Mouse (Mus musculus): ENCODE results near the gene Prph. TPM values are rescaled to one million over a fixed set of nuclear protein-coding genes. Genes with fewer than 3 reads are reported as not detected.

Prph gene
- polyA plus RNA-seq, 1 experiment from 2014 or later, result 68.8 TPM

GRCm38 (mm10) chr15:99030585-99031387 is 24.2 kb upstream of the Prph start:
- 15% methylated on average over 26 of the region's 26 CpGs for WGBS

DNA sequence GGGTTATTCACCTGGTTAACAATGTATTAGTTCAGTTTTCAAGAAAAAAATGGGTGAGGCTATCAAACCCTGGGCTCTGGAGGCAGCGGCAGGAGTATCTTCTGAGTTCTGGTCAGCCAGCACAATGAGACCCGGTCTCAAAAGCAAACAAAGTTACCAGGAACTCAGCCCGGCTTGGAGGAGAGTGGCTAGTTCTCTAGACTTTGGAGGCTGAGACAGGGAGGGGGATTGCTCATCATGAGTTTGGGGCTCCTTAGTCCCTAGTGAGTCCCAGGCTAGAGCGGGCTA is 23.6 kb upstream of the Prph start:
- WGBS, result 86% methylated on average over 4 of the region's 4 CpGs
- Histone ChIP-seq H3K27me3 (ENCODE audit: control insufficient read depth, insufficient read depth, low read length) (no peaks in the 10 kb centered on the region), H3K9ac (replicated peaks; ENCODE audit: low read depth, low read length) (no peak overlapping the region), H3K4me3 (ENCODE audit: low read depth, low read length) (no peak overlapping the region), H3K9me3 (ENCODE audit: control insufficient read depth, low read length) (no peaks in the 10 kb centered on the region), H3K27ac (ENCODE audit: low read depth, low read length) (no peak overlapping the region), H3K36me3 (ENCODE audit: control insufficient read depth, insufficient read depth, low read length) (no peaks in the 10 kb centered on the region), H3K4me1 (ENCODE audit: control insufficient read depth, insufficient read depth, low read length) (peaks cover 7% of the 10 kb centered on the region; the same call in 1 of the 2 replicates), H3K4me2 (ENCODE audit: low read depth, low read length) (no peak overlapping the region; the same call in 1 of the 2 replicates)
- ATAC-seq (ENCODE audit: low read depth), result no peak

More at GRCm38 (mm10) chr15:99030585-99031387, 24.2 kb upstream of the Prph start:
- no peaks in the 10 kb centered on the region for H3K27me3 ChIP-seq (ENCODE audit: control insufficient read depth, insufficient read depth, low read length)
- H3K4me1 ChIP-seq (ENCODE audit: control insufficient read depth, insufficient read depth, low read length), result peaks cover 7% of the 10 kb centered on the region; the same call in 1 of the 2 replicates
- 0 out of 2 replicates have a peak overlapping the region, but pooled peaks have one; percentile 37 for H3K9ac ChIP-seq (replicated peaks; ENCODE audit: low read depth, low read length)
- no peak for ATAC-seq (ENCODE audit: low read depth)
- peak overlapping the region; percentile 62 for H3K4me2 ChIP-seq (ENCODE audit: low read depth, low read length)
- no peaks in the 10 kb centered on the region for H3K9me3 ChIP-seq (ENCODE audit: control insufficient read depth, low read length)
- no peaks in the 10 kb centered on the region for H3K36me3 ChIP-seq (ENCODE audit: control insufficient read depth, insufficient read depth, low read length)
- no peak overlapping the region for H3K27ac ChIP-seq (ENCODE audit: low read depth, low read length)
- peak overlapping the region; percentile 32 for H3K4me3 ChIP-seq (ENCODE audit: low read depth, low read length)

- no peak for ATAC-seq (ENCODE audit: low read depth)
- Histone ChIP-seq H3K4me3 (ENCODE audit: low read depth, low read length) (no peak overlapping the region), H3K27me3 (ENCODE audit: control insufficient read depth, insufficient read depth, low read length) (no peaks in the 10 kb centered on the region), H3K27ac (ENCODE audit: low read depth, low read length) (no peak overlapping the region), H3K36me3 (ENCODE audit: control insufficient read depth, insufficient read depth, low read length) (no peaks in the 10 kb centered on the region), H3K4me1 (ENCODE audit: control insufficient read depth, insufficient read depth, low read length) (peaks cover 7% of the 10 kb centered on the region; the same call in 1 of the 2 replicates), H3K9me3 (ENCODE audit: control insufficient read depth, low read length) (no peaks in the 10 kb centered on the region), H3K9ac (replicated peaks; ENCODE audit: low read depth, low read length) (no peak overlapping the region), H3K4me2 (ENCODE audit: low read depth, low read length) (no peak overlapping the region)
- 81% methylated on average over 9 of the region's 9 CpGs for WGBS
These were observed 22.8 kb upstream of the Prph start for GRCm38 (mm10) chr15:99032041-99032725.

DNA sequence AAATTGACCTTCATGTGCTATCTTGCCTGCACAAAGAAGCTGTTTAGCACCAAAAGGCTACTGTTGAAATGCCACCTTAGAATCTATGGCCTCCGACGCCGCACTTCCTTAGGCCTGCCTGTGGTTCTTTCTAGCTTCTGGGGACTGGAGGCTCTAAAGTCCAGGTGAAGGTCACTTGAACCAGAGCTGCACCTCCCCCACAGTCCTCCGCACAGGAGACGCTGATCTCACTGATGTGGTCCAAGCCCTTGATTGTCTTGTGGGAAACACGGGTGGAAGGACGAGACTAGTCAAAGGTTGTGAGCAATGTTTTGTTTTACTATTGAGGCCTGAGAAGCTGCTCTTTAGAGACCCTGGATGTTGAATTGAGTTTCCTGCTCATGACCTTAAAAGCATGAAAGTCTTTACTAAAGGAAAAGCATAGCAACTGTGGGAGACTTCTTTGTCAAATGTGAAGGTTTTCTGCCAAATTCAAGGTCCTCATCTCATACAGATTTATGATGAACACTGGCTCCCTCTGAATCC is 22.2 kb upstream of the Prph start:
- no peak for ATAC-seq (ENCODE audit: low read depth)
- H3K4me1 ChIP-seq (ENCODE audit: control insufficient read depth, insufficient read depth, low read length), result peaks cover 7% of the 10 kb centered on the region; the same call in 1 of the 2 replicates
- no peak overlapping the region for H3K4me2 ChIP-seq (ENCODE audit: low read depth, low read length)
- no peaks in the 10 kb centered on the region for H3K9me3 ChIP-seq (ENCODE audit: control insufficient read depth, low read length)
- H3K9ac ChIP-seq (replicated peaks; ENCODE audit: low read depth, low read length), result no peak overlapping the region
- no peak overlapping the region for H3K4me3 ChIP-seq (ENCODE audit: low read depth, low read length)
- H3K27me3 ChIP-seq (ENCODE audit: control insufficient read depth, insufficient read depth, low read length), result no peaks in the 10 kb centered on the region
- no peak overlapping the region for H3K27ac ChIP-seq (ENCODE audit: low read depth, low read length)
- no peaks in the 10 kb centered on the region for H3K36me3 ChIP-seq (ENCODE audit: control insufficient read depth, insufficient read depth, low read length)
- WGBS, result 83% methylated on average over 7 of the region's 7 CpGs

DNA sequence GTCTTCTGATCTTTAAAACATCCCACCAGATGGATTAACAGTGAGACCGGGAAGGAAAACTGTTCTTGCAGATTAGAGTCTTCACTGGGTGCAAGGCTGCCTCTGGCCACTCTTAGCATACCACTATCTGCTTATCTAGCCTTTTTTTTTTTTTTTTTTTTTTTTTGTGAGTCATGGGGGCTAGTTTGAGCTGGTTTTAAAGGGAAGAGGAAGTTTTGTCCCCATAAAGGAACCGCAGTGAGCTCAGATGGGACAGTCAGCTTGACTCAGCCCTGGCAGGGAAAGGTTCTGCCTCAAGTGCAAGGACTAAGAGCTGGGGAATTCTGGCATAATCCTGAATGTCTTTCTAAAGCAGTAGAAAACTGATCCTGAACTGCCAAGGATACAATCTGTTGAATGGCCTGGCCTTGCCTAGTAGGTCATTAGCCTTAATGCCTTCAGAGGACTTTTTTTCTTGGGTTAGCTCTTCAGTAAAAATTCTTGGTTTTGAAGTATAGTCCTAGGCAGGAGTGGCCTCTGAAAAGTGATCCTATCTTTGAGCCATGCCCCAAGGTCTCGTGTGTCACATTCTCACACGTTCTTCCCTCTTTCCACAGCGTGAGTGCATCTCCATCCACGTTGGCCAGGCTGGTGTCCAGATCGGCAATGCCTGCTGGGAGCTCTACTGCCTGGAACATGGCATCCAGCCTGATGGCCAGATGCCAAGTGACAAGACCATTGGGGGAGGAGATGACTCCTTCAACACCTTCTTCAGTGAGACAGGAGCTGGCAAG is 21.3 kb upstream of the Prph start:
- 88% methylated on average over 7 of the region's 7 CpGs for WGBS
- Histone ChIP-seq H3K36me3 (ENCODE audit: control insufficient read depth, insufficient read depth, low read length) (no peaks in the 10 kb centered on the region), H3K4me3 (ENCODE audit: low read depth, low read length) (no peak overlapping the region), H3K27ac (ENCODE audit: low read depth, low read length) (no peak overlapping the region), H3K4me2 (ENCODE audit: low read depth, low read length) (no peak overlapping the region), H3K9ac (replicated peaks; ENCODE audit: low read depth, low read length) (no peak overlapping the region), H3K9me3 (ENCODE audit: control insufficient read depth, low read length) (no peaks in the 10 kb centered on the region), H3K27me3 (ENCODE audit: control insufficient read depth, insufficient read depth, low read length) (no peaks in the 10 kb centered on the region), H3K4me1 (ENCODE audit: control insufficient read depth, insufficient read depth, low read length) (peaks cover 7% of the 10 kb centered on the region; the same call in 1 of the 2 replicates)
- no peak for ATAC-seq (ENCODE audit: low read depth)

DNA sequence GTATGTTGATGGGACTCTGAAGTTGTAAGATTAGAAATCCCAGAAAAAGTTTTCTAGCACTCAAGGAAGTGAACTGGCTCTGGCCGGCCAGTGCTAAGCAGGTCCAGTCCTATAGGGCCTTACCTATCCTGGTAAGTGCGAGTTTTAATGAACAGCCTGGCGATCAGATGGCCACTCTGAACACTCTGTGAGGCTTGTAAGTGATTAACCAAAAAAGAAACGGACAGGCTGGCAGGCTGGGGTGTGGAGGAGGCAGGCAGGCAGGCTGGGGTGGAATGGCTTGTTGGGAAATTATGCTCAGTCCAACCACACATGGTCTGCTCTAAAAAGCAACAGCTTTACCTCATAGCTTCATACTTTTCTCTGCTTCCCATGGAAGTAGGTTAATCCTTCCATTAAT is 19.5 kb upstream of the Prph start:
- Histone ChIP-seq H3K36me3 (ENCODE audit: control insufficient read depth, insufficient read depth, low read length) (no peaks in the 10 kb centered on the region), H3K4me2 (ENCODE audit: low read depth, low read length) (no peak overlapping the region), H3K27ac (ENCODE audit: low read depth, low read length) (no peak overlapping the region), H3K4me1 (ENCODE audit: control insufficient read depth, insufficient read depth, low read length) (no peaks in the 10 kb centered on the region; the same call in 1 of the 2 replicates), H3K4me3 (ENCODE audit: low read depth, low read length) (no peak overlapping the region), H3K9ac (replicated peaks; ENCODE audit: low read depth, low read length) (no peak overlapping the region), H3K27me3 (ENCODE audit: control insufficient read depth, insufficient read depth, low read length) (no peaks in the 10 kb centered on the region), H3K9me3 (ENCODE audit: control insufficient read depth, low read length) (no peaks in the 10 kb centered on the region)
- 90% methylated on average over 4 of the region's 4 CpGs for WGBS
- ATAC-seq (ENCODE audit: low read depth), result no peak

- Histone ChIP-seq H3K27me3 (ENCODE audit: control insufficient read depth, insufficient read depth, low read length) (no peaks in the 10 kb centered on the region), H3K9me3 (ENCODE audit: control insufficient read depth, low read length) (no peaks in the 10 kb centered on the region), H3K27ac (ENCODE audit: low read depth, low read length) (no peak overlapping the region), H3K4me3 (ENCODE audit: low read depth, low read length) (no peak overlapping the region), H3K4me1 (ENCODE audit: control insufficient read depth, insufficient read depth, low read length) (no peaks in the 10 kb centered on the region), H3K36me3 (ENCODE audit: control insufficient read depth, insufficient read depth, low read length) (no peaks in the 10 kb centered on the region), H3K4me2 (ENCODE audit: low read depth, low read length) (no peak overlapping the region), H3K9ac (replicated peaks; ENCODE audit: low read depth, low read length) (no peak overlapping the region)
- no peak for ATAC-seq (ENCODE audit: low read depth)
- 90% methylated on average over 8 of the region's 8 CpGs for WGBS
These were observed 18.6 kb upstream of the Prph start for GRCm38 (mm10) chr15:99036249-99036905.

DNA sequence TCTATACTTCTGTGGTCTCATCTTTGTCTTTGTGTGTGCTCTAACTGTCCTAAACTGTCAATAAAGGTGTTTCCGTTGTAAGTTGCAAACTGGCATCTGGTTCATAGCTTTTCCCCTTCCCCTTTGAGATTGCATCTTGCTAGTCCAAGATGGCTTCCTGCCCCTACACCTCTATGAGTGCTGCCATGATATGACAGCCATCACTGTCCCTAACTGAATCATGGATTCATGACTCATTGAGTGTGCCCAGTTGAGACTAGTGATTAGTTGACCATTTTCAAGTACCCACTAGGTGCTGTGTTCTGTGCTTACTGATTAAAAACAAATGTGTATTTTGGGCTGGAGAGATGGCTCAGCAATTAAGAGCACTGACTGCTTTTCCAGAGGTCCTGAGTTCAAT is 16.9 kb upstream of the Prph start:
- 91% methylated on average over 1 of the region's 1 CpGs for WGBS
- Histone ChIP-seq H3K9ac (replicated peaks; ENCODE audit: low read depth, low read length) (no peak overlapping the region), H3K36me3 (ENCODE audit: control insufficient read depth, insufficient read depth, low read length) (no peaks in the 10 kb centered on the region), H3K27ac (ENCODE audit: low read depth, low read length) (no peak overlapping the region), H3K4me1 (ENCODE audit: control insufficient read depth, insufficient read depth, low read length) (no peaks in the 10 kb centered on the region), H3K4me3 (ENCODE audit: low read depth, low read length) (no peak overlapping the region), H3K4me2 (ENCODE audit: low read depth, low read length) (no peak overlapping the region), H3K27me3 (ENCODE audit: control insufficient read depth, insufficient read depth, low read length) (no peaks in the 10 kb centered on the region), H3K9me3 (ENCODE audit: control insufficient read depth, low read length) (no peaks in the 10 kb centered on the region)
- no peak for ATAC-seq (ENCODE audit: low read depth)
